Mouse (Mus musculus) forelimb bud, embryonic 11.5 days (tissue): ENCODE measurements at regions not wholly inside any gene's neighbourhood (a gene's known extent, or its start where the extent isn't known, plus 50 kb on each side); places are given as distances from the start of the nearest gene placed in this dataset.

Experiments used
- DNase-seq: peaks from one replicate; pipeline ENCODE4 v3.0.0-alpha.2; 2012; ENCODE audit warnings: low read depth, low spot score

GRCm38 (mm10) chr2:131739022-131739421 lies 120.5 kb downstream of the Erv3 start:
- DNase-seq, result no peak

GRCm38 (mm10) chr2:131734740-131735378 lies 124.7 kb downstream of the Erv3 start:
- no peak for DNase-seq

GRCm38 (mm10) chr2:131726533-131726932 lies 133.0 kb downstream of the Erv3 start:
- DNase-seq, result no peak

- DNase-seq, result no peak
Measured at GRCm38 (mm10) chr2:131721631-131722545, 137.7 kb downstream of the Erv3 start.

GRCm38 (mm10) chr2:131717561-131717960 lies 142.0 kb downstream of the Erv3 start:
- DNase-seq, result no peak

- no peak for DNase-seq
Measured at GRCm38 (mm10) chr2:131716841-131717240, 142.7 kb downstream of the Erv3 start.

GRCm38 (mm10) chr2:131715381-131715780 lies 144.2 kb downstream of the Erv3 start:
- no peak for DNase-seq

- DNase-seq, result no peak
Measured at GRCm38 (mm10) chr2:131711886-131712285, 147.7 kb downstream of the Erv3 start.

- no peak for DNase-seq
Measured at GRCm38 (mm10) chr2:131706565-131706964, 144.5 kb upstream of the Adra1d start.

GRCm38 (mm10) chr2:131704406-131704805 lies 142.3 kb upstream of the Adra1d start:
- no peak for DNase-seq

- no peak for DNase-seq
Measured at GRCm38 (mm10) chr2:131702146-131702545, 140.1 kb upstream of the Adra1d start.

- DNase-seq, result no peak
Measured at GRCm38 (mm10) chr2:131699798-131700197, 137.7 kb upstream of the Adra1d start.

GRCm38 (mm10) chr2:131698008-131698965 lies 136.2 kb upstream of the Adra1d start:
- DNase-seq, result no peak

- no peak for DNase-seq
Measured at GRCm38 (mm10) chr2:131696307-131696706, 134.2 kb upstream of the Adra1d start.

GRCm38 (mm10) chr2:131689996-131690395 lies 127.9 kb upstream of the Adra1d start:
- no peak for DNase-seq

GRCm38 (mm10) chr2:131688282-131688681 lies 126.2 kb upstream of the Adra1d start:
- no peak for DNase-seq

- DNase-seq, result no peak
Measured at GRCm38 (mm10) chr2:131687449-131687848, 125.4 kb upstream of the Adra1d start.

GRCm38 (mm10) chr2:131686748-131687147 lies 124.7 kb upstream of the Adra1d start:
- DNase-seq, result no peak

GRCm38 (mm10) chr2:131685326-131685725 lies 123.2 kb upstream of the Adra1d start:
- DNase-seq, result no peak

- no peak for DNase-seq
Measured at GRCm38 (mm10) chr2:131683734-131684133, 121.7 kb upstream of the Adra1d start.

- DNase-seq, result no peak
Measured at GRCm38 (mm10) chr2:131678484-131678883, 116.4 kb upstream of the Adra1d start.

- DNase-seq, result no peak
Measured at GRCm38 (mm10) chr2:131676736-131677135, 114.7 kb upstream of the Adra1d start.
